Mouse (Mus musculus) heart, postnatal 0 days (tissue): ENCODE results near the gene Gm28171. TPM values are rescaled to one million over a fixed set of nuclear protein-coding genes. Genes with fewer than 3 reads are reported as not detected.
"Not testable (repeated sequence)": the region's sequence is repeated elsewhere in the genome, so short reads cannot be mapped to it uniquely, and the experiment has no call there.

Experiments used
- ATAC-seq: fragments of 200-750 bp; cut with Nextera tagmentation; 2 replicates; pipeline ENCODE4 v1.8.0; 2017; ENCODE audit warnings: low read depth, moderate number of reproducible peaks, moderate library complexity; ENCODE audit not compliant: insufficient read depth
- DNase-seq: peaks from one replicate; pipeline ENCODE4 v3.0.0-alpha.2; 2016; ENCODE audit warnings: low spot score
- H3K27ac ChIP-seq: fragments of 300-500 bp; sonication (generic); 2 replicates; pipeline ENCODE4 v1.5.1; 2014; ENCODE audit warnings: low read depth, mild to moderate bottlenecking
- H3K27me3 ChIP-seq: fragments of 300-500 bp; sonication (generic); 2 replicates; pipeline ENCODE4 v1.6.1; 2014; ENCODE audit warnings: low read length, mixed read lengths; ENCODE audit not compliant: control insufficient read depth, insufficient read depth
- H3K36me3 ChIP-seq: fragments of 300-500 bp; sonication (generic); replicated peaks from 2 replicates; pipeline ENCODE4 v1.6.1; 2014; ENCODE audit warnings: low read length, mixed read lengths; ENCODE audit not compliant: control insufficient read depth, insufficient read depth
- H3K4me1 ChIP-seq: fragments of 300-500 bp; sonication (generic); 2 replicates; pipeline ENCODE4 v1.6.1; 2014; ENCODE audit warnings: antibody characterized with exemption; ENCODE audit not compliant: control insufficient read depth, insufficient read depth
- H3K4me2 ChIP-seq: fragments of 300-500 bp; sonication (generic); 2 replicates; pipeline ENCODE4 v1.6.1; 2014; ENCODE audit warnings: low read depth, mild to moderate bottlenecking, low read length, moderate library complexity
- H3K4me3 ChIP-seq: fragments of 300-500 bp; sonication (generic); 2 replicates; pipeline ENCODE4 v1.5.1; 2014; ENCODE audit warnings: low read depth, low read length
- H3K9ac ChIP-seq: fragments of 300-500 bp; sonication (generic); replicated peaks from 2 replicates; pipeline ENCODE4 v1.6.1; 2014; ENCODE audit warnings: low read depth, low read length, mixed read lengths
- H3K9me3 ChIP-seq: fragments of 300-500 bp; sonication (generic); replicated peaks from 2 replicates; pipeline ENCODE4 v1.6.1; 2016; ENCODE audit warnings: low read length; ENCODE audit not compliant: control insufficient read depth
- WGBS: fragments of 180-500 bp; shearing (Covaris S2); extraction: QIAGEN DNeasy Blood & Tissue Kit; methylation state at CpG from one replicate; pipeline ENCODE4 v1.1.7; 2014; 5-methylcytosine and 5-hydroxymethylcytosine counted together
- polyA plus RNA-seq: library from polyadenylated mRNA; unstranded; fragments of >200 nt; fragmentation: Nextera tagmentation; extraction: Ambion mirVana; gene quantifications from 2 replicates; pipeline ENCODE4 v1.2.1, GENCODE M21; 2015
- total RNA-seq: library from RNA; depleted of rRNA; stranded (reverse); fragments of >200 nt; gene quantifications from 2 replicates; pipeline ENCODE4 v1.2.3, GENCODE M21; 2014; ENCODE audit warnings: low replicate concordance; rRNA removed

The Gm28171 gene
- total RNA-seq (not detected in 2 replicates), polyA plus RNA-seq (not detected in 2 replicates)

- H3K4me2 ChIP-seq, ATAC-seq: not testable (repeated sequence)
- WGBS = no CpG with 5 or more reads among the region's 1 CpGs
Measured at GRCm38 (mm10) chrY:5793095-5793494, at the start of gene Gm28171. Gene Gm28171, plus strand, starts transcription at chrY:5793395.

More at GRCm38 (mm10) chrY:5793095-5793494, at the start of gene Gm28171:
- H3K4me1 ChIP-seq, H3K9ac ChIP-seq, H3K27me3 ChIP-seq, H3K9me3 ChIP-seq, H3K27ac ChIP-seq, H3K36me3 ChIP-seq, DNase-seq, H3K4me3 ChIP-seq: not testable (repeated sequence)

Other genes starting within 250 kb of the Gm28171 start
- gene Gm21854, start 136.4 kb upstream of the Gm28171 start, total RNA-seq = not detected in 2 replicates
- gene Gm21854, start 136.4 kb upstream of the Gm28171 start, polyA plus RNA-seq = not detected in 2 replicates
- gene Gm20914, start 67.4 kb upstream of the Gm28171 start, total RNA-seq = not detected in 2 replicates
- not detected in 2 replicates for gene Gm20914, start 67.4 kb upstream of the Gm28171 start, polyA plus RNA-seq
- gene Gm21778, start 149.1 kb downstream of the Gm28171 start, total RNA-seq = not detected in 2 replicates
- gene Gm21778, start 149.1 kb downstream of the Gm28171 start, polyA plus RNA-seq = not detected in 2 replicates